Mouse (Mus musculus): ENCODE measurements at regions not wholly inside any gene's neighbourhood (a gene's known extent, or its start where the extent isn't known, plus 50 kb on each side); places are given as distances from the start of the nearest gene placed in this dataset.
"Not testable (repeated sequence)": the region's sequence is repeated elsewhere in the genome, so short reads cannot be mapped to it uniquely, and the experiment has no call there.

DNA sequence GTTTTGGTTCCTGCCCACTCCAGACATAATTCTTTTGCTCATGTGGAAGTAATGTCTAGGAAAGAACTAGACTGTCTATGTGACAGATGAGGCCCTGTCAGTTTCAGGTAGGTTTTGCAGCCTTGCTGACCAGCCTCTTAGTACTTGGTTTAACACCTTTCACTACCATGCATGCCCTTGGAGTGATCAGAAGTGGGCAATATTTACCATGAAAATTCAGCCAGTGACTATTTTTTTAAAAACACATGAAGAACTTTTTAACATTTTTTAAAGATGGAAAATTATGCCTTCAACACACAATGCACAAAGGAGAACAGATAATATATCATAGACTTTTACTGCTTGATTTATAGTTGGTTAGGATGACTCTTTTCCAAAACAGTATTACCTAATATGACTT is 58.1 kb downstream of the Cox7c start:
- no peak for DNase-seq

DNA sequence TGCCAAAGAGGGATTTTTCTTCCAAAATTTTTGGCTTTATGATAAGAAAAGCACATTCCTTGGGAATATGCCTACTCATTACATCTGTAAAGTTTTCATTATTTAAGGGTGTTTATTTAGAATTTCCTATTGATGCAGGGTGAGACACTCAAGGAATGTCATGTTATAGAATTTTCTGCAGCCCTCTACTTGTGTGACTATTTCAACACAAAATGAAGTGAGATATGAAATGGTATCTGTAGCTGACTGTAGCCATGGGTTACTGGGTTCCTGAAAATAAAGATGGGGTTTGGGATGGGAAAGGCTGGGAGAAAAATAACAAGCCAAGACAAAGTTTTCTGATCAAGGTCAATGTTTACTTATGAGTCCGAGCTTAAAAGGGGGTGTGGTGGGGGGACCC is 64.6 kb downstream of the Cox7c start:
- DNase-seq, result no peak

DNA sequence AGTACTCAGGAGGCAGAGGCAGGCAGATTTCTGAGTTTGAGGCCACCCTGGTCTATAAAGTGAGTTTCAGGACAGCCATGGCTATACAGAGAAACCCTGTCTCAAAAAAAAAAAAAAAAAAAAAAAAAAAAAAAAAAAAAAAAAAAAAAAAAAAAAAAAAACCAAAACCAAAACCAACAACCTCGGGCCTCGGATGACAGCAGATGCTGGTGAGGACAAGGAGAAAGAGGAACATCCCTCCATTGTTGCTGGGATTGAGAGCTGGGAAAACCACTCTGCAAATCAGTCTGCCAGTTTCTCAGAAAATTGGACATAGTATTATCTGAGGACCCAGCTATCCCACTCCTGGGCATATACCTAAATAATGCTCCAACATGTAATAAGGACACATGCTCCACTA is 82.7 kb downstream of the Cox7c start:
- not testable (repeated sequence) for DNase-seq

DNA sequence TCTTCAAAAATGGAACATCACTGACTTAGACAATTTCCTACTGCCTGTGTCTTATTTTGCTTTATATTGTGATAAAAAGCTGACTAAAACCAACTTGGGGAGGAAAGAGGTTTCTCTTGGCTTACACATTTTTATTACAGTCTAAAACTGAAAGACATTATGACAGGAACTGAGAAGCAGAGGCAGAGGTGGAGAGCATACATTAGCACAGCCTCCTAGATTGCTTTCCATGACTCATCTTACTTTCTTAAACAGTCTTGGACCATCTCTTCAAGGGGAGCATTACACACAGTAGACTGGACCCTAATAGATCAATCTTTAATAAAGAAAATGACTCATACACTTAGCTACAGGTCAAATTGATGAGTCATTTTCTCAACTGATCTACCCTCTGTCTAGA is 91.4 kb downstream of the Cox7c start:
- DNase-seq, result no peak

- DNase-seq, result no peak
Observed at GRCm38 (mm10) chr13:85952896-85953295, 93.8 kb downstream of the Cox7c start.

- DNase-seq, result no peak
Observed at GRCm38 (mm10) chr13:85926825-85927737, 119.6 kb downstream of the Cox7c start.

GRCm38 (mm10) chr13:85926323-85926722 is 120.4 kb downstream of the Cox7c start:
- no peak for DNase-seq

DNA sequence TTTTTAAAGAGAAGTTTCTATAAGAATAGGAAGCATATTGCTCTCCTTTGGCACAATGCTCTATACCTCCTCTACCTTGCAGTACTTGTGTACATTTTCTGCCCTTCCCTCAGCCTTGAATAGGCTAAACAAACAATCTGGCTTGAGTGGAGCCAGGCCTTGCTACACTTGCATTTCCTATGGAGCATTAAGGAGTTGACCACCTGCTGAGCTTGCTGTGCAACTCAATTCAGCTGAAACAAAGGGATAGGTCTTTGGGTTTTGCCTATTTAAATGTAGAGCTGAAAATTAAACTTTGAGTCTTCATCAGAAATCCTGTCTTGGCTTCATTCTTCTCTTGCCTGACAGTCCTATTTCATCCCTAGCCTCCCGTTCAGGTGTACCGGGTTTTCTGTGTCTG is 124.0 kb downstream of the Cox7c start:
- no peak for DNase-seq

GRCm38 (mm10) chr13:85901796-85902195 is 144.9 kb downstream of the Cox7c start:
- peak; percentile 30 for DNase-seq

DNA sequence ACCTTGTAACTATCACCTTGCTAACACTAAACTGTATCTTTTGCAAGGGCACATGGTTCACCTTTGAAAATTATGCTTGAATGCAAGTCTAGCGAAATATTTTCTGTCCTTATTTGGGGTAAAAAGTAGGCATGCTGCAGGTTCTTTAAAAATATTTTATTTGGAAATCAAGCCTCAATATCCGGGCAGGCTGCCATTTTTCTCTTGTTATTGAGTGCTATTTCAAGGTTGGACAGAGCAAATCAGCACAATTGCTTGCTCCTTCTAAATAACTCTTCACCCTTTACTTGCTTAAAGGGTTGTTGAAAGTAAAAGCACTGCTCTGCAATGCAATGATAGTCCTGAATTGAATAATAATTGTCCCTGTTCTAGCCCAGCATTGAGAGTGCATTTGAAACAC is 149.0 kb downstream of the Cox7c start:
- DNase-seq, result peak; percentile 20

DNA sequence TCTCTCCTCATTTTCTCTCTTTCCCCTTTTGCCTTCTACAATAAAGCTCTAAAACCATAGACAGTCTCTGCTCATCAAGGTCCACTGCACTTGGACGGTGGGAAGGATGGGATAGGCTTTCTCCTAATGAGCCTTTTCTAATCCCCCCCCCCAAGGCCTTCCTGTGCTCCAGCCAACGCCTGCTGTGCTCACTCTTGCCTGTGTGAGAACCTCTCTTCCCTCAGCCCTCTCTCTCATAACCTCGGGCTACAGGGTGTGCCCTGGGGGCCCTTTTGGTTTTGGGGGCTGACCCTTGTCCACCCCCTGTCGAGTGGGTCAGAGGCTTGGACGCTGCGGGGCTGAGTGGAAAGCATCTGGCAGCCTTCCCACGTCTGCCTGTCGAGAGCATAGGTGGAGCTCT is 151.6 kb downstream of the Cox7c start:
- DNase-seq, result no peak

DNA sequence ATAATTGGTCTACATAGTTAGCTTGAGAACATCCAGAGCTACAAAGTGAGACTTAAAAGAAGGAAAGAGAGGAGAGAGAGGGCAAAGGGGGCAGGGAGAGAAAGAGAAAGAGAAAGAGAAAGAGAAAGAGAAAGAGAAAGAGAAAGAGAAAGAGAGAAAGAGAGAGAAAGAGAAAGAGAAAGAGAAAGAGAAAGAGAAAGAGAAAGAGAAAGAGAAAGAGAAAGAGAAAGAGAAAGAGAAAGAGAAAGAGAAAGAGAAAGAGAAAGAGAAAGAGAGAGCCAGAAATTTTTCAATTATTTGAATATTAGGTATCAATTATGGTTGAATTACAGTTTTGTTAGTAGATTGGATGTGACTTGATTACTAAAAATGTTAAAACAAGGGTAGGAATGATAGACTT is 156.9 kb downstream of the Cox7c start:
- DNase-seq, result not testable (repeated sequence)

DNA sequence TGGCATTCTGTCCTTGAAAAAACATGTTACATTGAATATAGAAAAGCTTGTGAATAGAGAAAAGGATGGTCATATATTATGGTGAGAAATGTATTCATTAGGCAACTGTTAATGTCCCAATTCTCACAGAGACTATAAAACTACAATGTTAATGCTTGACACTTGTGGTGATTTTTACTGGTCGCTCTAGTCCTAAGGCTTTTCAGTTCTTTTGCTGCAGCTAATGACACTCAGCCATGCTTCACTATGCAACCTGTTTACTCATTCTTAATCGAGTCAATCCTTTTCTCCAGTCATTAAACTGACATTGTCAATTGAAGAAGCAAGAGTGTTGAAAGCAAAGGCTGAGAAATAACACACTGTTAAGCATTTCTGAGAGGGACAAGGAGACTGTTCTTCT is 163.9 kb downstream of the Cox7c start:
- DNase-seq, result no peak

GRCm38 (mm10) chr13:85863745-85864144 is 183.0 kb downstream of the Cox7c start:
- DNase-seq, result no peak

- no peak for DNase-seq
Observed at GRCm38 (mm10) chr13:85848276-85848675, 198.4 kb downstream of the Cox7c start.

- DNase-seq, result no peak
Observed at GRCm38 (mm10) chr13:85829894-85830293, 216.8 kb downstream of the Cox7c start.

Measured in adrenal gland, postnatal 25 days (tissue).